Mouse (Mus musculus): ENCODE results near the gene Timm29. TPM values are rescaled to one million over a fixed set of nuclear protein-coding genes. Genes with fewer than 3 reads are reported as not detected.
A peak's percentile ranks its signal among the peaks of the same experiment; 100 is the strongest.

Gene Timm29
- polyA plus RNA-seq, 1 experiment from 2014 or later: 35.2 TPM

DNA sequence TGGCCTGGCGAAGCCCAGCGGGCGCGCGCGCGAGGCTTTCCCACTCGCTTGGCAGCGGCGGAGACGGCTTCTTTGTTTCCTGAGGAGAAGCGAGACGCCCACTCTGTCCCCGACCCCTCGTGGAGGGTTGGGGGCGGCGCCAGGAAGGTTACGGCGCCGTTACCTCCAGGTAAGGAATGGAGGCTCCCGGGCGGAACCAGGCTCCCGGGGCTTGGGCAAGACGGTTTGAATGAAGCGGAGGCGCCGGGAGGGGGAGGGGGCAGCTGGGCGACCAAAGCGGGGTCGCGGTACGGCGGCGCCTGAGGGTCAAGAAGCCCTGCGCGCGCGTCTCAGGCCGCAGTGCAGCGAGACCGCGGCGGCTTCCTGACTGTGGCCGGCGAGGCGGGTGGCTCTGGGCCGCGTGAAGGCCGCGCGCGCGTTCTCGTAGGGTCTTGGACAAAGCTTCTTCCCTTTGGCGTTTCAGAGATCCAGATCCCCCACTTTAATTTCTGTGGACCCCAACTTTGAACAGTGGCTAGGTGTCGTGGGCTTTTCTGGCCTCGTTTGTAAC lies 23.8 kb downstream of the Timm29 start:
- Histone ChIP-seq H3K4me3 (ENCODE audit: low read depth, low read length) (peak overlapping the region; percentile 86), H3K4me1 (replicated peaks; ENCODE audit: control insufficient read depth, insufficient read depth, low read length) (peaks cover 12% of the 10 kb centered on the region)
- ATAC-seq (replicated peaks; ENCODE audit: low FRiP score): peak; percentile 70

DNA sequence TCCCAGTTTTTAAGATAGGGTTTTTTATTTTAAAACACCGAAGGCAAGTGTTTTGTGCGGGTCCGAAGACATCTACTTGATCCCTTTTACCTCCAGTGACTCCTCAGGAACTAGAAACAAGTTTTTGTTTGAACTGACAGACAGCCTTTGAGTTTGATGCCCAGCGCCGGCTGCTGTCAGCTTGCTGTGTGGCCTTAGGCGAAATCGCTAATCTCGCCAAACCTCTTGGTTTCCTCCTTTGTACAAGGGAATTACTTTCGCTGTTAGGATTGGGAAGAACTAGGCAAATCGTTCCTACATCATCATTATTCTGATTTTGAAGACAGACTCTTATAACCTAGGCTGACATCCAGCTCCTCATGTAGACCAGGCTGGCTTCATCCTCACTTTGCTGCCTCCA lies 24.5 kb downstream of the Timm29 start:
- Histone ChIP-seq H3K9me3 (ENCODE audit: control insufficient read depth, low read length) (no peaks in the 10 kb centered on the region), H3K9ac (ENCODE audit: low read depth, low read length) (peak overlapping the region; percentile 98), H3K27me3 (replicated peaks; ENCODE audit: control insufficient read depth, insufficient read depth, low read length) (no peaks in the 10 kb centered on the region), H3K27ac (ENCODE audit: low read depth, low read length) (peak overlapping the region; percentile 97), H3K4me3 (ENCODE audit: low read depth, low read length) (peak overlapping the region; percentile 86), H3K4me2 (peak overlapping the region; percentile 82), H3K36me3 (ENCODE audit: control insufficient read depth, insufficient read depth, low read length) (peaks cover 2% of the 10 kb centered on the region; the same call in 1 of the 2 replicates), H3K4me1 (replicated peaks; ENCODE audit: control insufficient read depth, insufficient read depth, low read length) (peaks cover 12% of the 10 kb centered on the region)
- DNase-seq (ENCODE audit: low spot score) (no peak), ATAC-seq (replicated peaks; ENCODE audit: low FRiP score) (no peak)
- WGBS: 6% methylated on average over 10 of the region's 10 CpGs

More for the DNA sequence above, 23.8 kb downstream of the Timm29 start:
- under 1% methylated on average over 57 of the region's 57 CpGs for WGBS
- Histone ChIP-seq H3K27me3 (replicated peaks; ENCODE audit: control insufficient read depth, insufficient read depth, low read length) (no peaks in the 10 kb centered on the region), H3K9ac (ENCODE audit: low read depth, low read length) (peak overlapping the region; percentile 98), H3K36me3 (ENCODE audit: control insufficient read depth, insufficient read depth, low read length) (peaks cover 2% of the 10 kb centered on the region; the same call in 1 of the 2 replicates), H3K9me3 (ENCODE audit: control insufficient read depth, low read length) (no peaks in the 10 kb centered on the region), H3K4me2 (peak overlapping the region; percentile 82), H3K27ac (ENCODE audit: low read depth, low read length) (peak overlapping the region; percentile 97)
- DNase-seq (ENCODE audit: low spot score): peak; percentile 90

GRCm38 (mm10) chr9:21620229-21620628 lies 27.7 kb downstream of the Timm29 start:
- H3K4me1 ChIP-seq (replicated peaks; ENCODE audit: control insufficient read depth, insufficient read depth, low read length): peaks cover 6% of the 10 kb centered on the region
- H3K9me3 ChIP-seq (ENCODE audit: control insufficient read depth, low read length): no peaks in the 10 kb centered on the region
- no peak for ATAC-seq (replicated peaks; ENCODE audit: low FRiP score)
- H3K27ac ChIP-seq (ENCODE audit: low read depth, low read length): no peak overlapping the region
- peaks cover 2% of the 10 kb centered on the region; the same call in 1 of the 2 replicates for H3K36me3 ChIP-seq (ENCODE audit: control insufficient read depth, insufficient read depth, low read length)
- no peak overlapping the region for H3K4me2 ChIP-seq
- no peak overlapping the region for H3K9ac ChIP-seq (ENCODE audit: low read depth, low read length)
- no peak overlapping the region for H3K4me3 ChIP-seq (ENCODE audit: low read depth, low read length)
- DNase-seq (ENCODE audit: low spot score): no peak
- no peaks in the 10 kb centered on the region for H3K27me3 ChIP-seq (replicated peaks; ENCODE audit: control insufficient read depth, insufficient read depth, low read length)
- 85% methylated on average over 4 of the region's 4 CpGs for WGBS

GRCm38 (mm10) chr9:21622676-21623075 lies 30.2 kb downstream of the Timm29 start:
- Histone ChIP-seq H3K4me2 (no peak overlapping the region), H3K9me3 (ENCODE audit: control insufficient read depth, low read length) (no peaks in the 10 kb centered on the region), H3K4me3 (ENCODE audit: low read depth, low read length) (no peak overlapping the region), H3K27ac (ENCODE audit: low read depth, low read length) (no peak overlapping the region), H3K4me1 (replicated peaks; ENCODE audit: control insufficient read depth, insufficient read depth, low read length) (peaks cover 6% of the 10 kb centered on the region), H3K27me3 (replicated peaks; ENCODE audit: control insufficient read depth, insufficient read depth, low read length) (no peaks in the 10 kb centered on the region), H3K9ac (ENCODE audit: low read depth, low read length) (no peak overlapping the region), H3K36me3 (ENCODE audit: control insufficient read depth, insufficient read depth, low read length) (peaks cover 2% of the 10 kb centered on the region; the same call in 1 of the 2 replicates)
- WGBS: 88% methylated on average over 1 of the region's 1 CpGs
- DNase-seq (ENCODE audit: low spot score) (no peak), ATAC-seq (replicated peaks; ENCODE audit: low FRiP score) (peak; percentile 75)

GRCm38 (mm10) chr9:21625342-21626339 lies 33.1 kb downstream of the Timm29 start:
- WGBS: 89% methylated on average over 10 of the region's 10 CpGs
- no peak overlapping the region for H3K9ac ChIP-seq (ENCODE audit: low read depth, low read length)
- no peak for DNase-seq (ENCODE audit: low spot score)

DNA sequence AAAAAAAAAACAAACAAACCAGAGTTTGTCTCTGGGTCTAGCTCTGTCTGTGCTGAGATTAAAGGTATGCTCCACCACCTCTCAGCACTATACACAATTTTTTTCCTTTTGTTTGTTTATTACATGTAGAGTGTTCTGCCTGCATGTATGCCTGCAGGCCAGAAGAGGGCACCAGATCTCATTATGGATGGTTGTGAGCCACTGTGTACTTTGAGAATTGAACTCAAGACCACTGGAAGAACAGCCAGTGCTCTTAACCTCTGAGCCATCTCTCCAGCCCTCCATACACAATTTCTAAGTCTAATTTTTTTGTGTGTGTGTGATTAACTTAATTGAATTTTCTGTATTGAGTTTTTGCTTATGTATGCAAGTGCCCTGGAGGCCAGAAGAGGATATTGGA lies 34.0 kb downstream of the Timm29 start:
- ATAC-seq (replicated peaks; ENCODE audit: low FRiP score): no peak
- H3K4me1 ChIP-seq (replicated peaks; ENCODE audit: control insufficient read depth, insufficient read depth, low read length): no peaks in the 10 kb centered on the region
- no peaks in the 10 kb centered on the region for H3K27me3 ChIP-seq (replicated peaks; ENCODE audit: control insufficient read depth, insufficient read depth, low read length)
- H3K4me2 ChIP-seq: no peak overlapping the region
- H3K9me3 ChIP-seq (ENCODE audit: control insufficient read depth, low read length): no peaks in the 10 kb centered on the region
- no peak overlapping the region for H3K27ac ChIP-seq (ENCODE audit: low read depth, low read length)
- H3K9ac ChIP-seq (ENCODE audit: low read depth, low read length): no peak overlapping the region
- no peak for DNase-seq (ENCODE audit: low spot score)
- no peak overlapping the region for H3K4me3 ChIP-seq (ENCODE audit: low read depth, low read length)
- no peaks in the 10 kb centered on the region for H3K36me3 ChIP-seq (ENCODE audit: control insufficient read depth, insufficient read depth, low read length)

More at GRCm38 (mm10) chr9:21625342-21626339, 33.1 kb downstream of the Timm29 start:
- Histone ChIP-seq H3K27me3 (replicated peaks; ENCODE audit: control insufficient read depth, insufficient read depth, low read length) (no peaks in the 10 kb centered on the region), H3K36me3 (ENCODE audit: control insufficient read depth, insufficient read depth, low read length) (no peaks in the 10 kb centered on the region), H3K27ac (ENCODE audit: low read depth, low read length) (no peak overlapping the region), H3K4me3 (ENCODE audit: low read depth, low read length) (no peak overlapping the region), H3K4me2 (no peak overlapping the region), H3K9me3 (ENCODE audit: control insufficient read depth, low read length) (no peaks in the 10 kb centered on the region), H3K4me1 (replicated peaks; ENCODE audit: control insufficient read depth, insufficient read depth, low read length) (no peaks in the 10 kb centered on the region)
- ATAC-seq (replicated peaks; ENCODE audit: low FRiP score): no peak

DNA sequence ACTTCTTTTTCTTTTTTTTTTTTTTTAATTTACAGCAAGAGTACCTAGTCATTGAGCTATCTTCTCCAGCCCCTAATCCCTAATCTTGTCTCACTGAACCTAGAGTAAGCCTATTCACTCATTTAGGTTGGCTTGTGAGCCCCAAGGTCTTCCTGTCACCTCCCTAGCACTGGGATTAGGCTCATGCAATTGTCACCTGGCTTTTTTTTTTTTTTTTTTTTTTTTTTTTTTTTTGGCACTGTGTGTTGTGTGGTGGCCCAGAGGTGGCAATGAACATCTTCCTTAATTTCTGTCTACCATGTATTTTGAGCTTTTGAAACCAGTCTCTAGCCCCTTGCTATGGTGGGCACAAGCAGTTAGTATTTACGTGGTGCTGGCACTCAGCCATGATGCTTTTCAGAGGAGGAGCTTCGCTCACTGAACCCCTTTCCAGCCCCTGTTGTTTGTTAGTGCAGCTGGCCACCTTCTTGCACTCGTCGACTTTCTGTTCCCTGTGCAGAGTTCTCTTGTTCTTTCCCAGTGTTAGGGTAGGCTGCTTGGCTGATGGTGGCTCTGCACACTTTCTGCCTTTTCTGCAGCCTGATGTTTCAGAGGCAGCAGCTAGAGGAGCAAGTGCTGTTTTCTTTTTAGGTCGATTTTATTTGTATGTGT lies 34.7 kb downstream of the Timm29 start:
- H3K36me3 ChIP-seq (ENCODE audit: control insufficient read depth, insufficient read depth, low read length): no peaks in the 10 kb centered on the region
- H3K4me3 ChIP-seq (ENCODE audit: low read depth, low read length): no peak overlapping the region
- H3K9me3 ChIP-seq (ENCODE audit: control insufficient read depth, low read length): no peaks in the 10 kb centered on the region
- H3K27ac ChIP-seq (ENCODE audit: low read depth, low read length): no peak overlapping the region
- H3K4me2 ChIP-seq: no peak overlapping the region
- 88% methylated on average over 5 of the region's 5 CpGs for WGBS
- no peak for ATAC-seq (replicated peaks; ENCODE audit: low FRiP score)
- H3K9ac ChIP-seq (ENCODE audit: low read depth, low read length): no peak overlapping the region
- no peaks in the 10 kb centered on the region for H3K27me3 ChIP-seq (replicated peaks; ENCODE audit: control insufficient read depth, insufficient read depth, low read length)
- H3K4me1 ChIP-seq (replicated peaks; ENCODE audit: control insufficient read depth, insufficient read depth, low read length): no peaks in the 10 kb centered on the region
- no peak for DNase-seq (ENCODE audit: low spot score)

DNA sequence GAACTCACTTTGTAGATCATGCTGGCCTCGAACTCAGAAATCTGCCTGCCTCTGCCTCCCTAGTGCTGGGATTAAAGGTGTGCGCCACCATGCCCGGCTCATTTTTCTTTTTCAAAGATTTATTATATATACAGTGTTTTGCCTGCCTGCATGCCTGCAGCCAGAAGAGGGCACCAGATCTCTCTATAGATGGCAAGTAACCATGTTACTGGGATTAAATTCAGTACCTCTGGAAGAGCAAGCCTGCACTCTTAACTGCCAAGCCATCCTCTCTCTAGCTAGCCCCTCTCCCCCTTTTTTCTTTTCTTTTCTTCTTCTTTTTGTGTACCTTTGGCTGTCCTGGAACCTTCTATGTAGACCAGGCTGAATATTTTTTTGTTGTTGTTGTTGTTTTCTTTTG lies 38.2 kb downstream of the Timm29 start:
- H3K4me3 ChIP-seq (ENCODE audit: low read depth, low read length): no peak overlapping the region
- H3K4me1 ChIP-seq (replicated peaks; ENCODE audit: control insufficient read depth, insufficient read depth, low read length): no peaks in the 10 kb centered on the region
- 85% methylated on average over 3 of the region's 3 CpGs for WGBS
- no peaks in the 10 kb centered on the region for H3K27me3 ChIP-seq (replicated peaks; ENCODE audit: control insufficient read depth, insufficient read depth, low read length)
- no peak overlapping the region for H3K27ac ChIP-seq (ENCODE audit: low read depth, low read length)
- no peak overlapping the region for H3K9ac ChIP-seq (ENCODE audit: low read depth, low read length)
- H3K9me3 ChIP-seq (ENCODE audit: control insufficient read depth, low read length): no peaks in the 10 kb centered on the region
- no peak overlapping the region for H3K4me2 ChIP-seq
- no peak for ATAC-seq (replicated peaks; ENCODE audit: low FRiP score)
- DNase-seq (ENCODE audit: low spot score): no peak
- H3K36me3 ChIP-seq (ENCODE audit: control insufficient read depth, insufficient read depth, low read length): peaks cover 25% of the 10 kb centered on the region
